Mouse (Mus musculus) spleen, embryonic (tissue): ENCODE results near the gene Mbl2.
"Not testable (repeated sequence)": the region's sequence is repeated elsewhere in the genome, so short reads cannot be mapped to it uniquely, and the experiment has no call there.

Experiments
- CTCF ChIA-PET: fragments of 350-600 bp; sonication (Branson Sonifier 250); formaldehyde crosslinking; loops from one replicate; lab custom pipeline; 2022; lab: Charles Lee

Gene Mbl2

GRCm38 (mm10) chr19:30232691-30233090 is at the start of gene Mbl2:
Mbl2 (plus strand) TSS chr19:30232942.
- CTCF ChIA-PET = no interaction called here

GRCm38 (mm10) chr19:30185536-30185935 is 47.2 kb upstream of the Mbl2 start:
- CTCF ChIA-PET = no interaction called here

- CTCF ChIA-PET = no interaction called here
Measured at GRCm38 (mm10) chr19:30187232-30187631, 45.5 kb upstream of the Mbl2 start.

GRCm38 (mm10) chr19:30194999-30195398 is 37.7 kb upstream of the Mbl2 start:
- CTCF ChIA-PET = no interaction called here

- CTCF ChIA-PET = no interaction called here
Measured at GRCm38 (mm10) chr19:30202177-30202576, 30.6 kb upstream of the Mbl2 start.

- CTCF ChIA-PET = interaction anchor here (1.1 kb wide), 1 partner anchor 379 kb away, joined by 3 read pairs; no protein-coding TSS in a partner anchor
Measured at GRCm38 (mm10) chr19:30205159-30205816, 27.5 kb upstream of the Mbl2 start.

GRCm38 (mm10) chr19:30205874-30206273 is 26.9 kb upstream of the Mbl2 start:
- CTCF ChIA-PET = interaction anchor here (1.1 kb wide), 1 partner anchor 379 kb away, joined by 3 read pairs; no protein-coding TSS in a partner anchor

GRCm38 (mm10) chr19:30206981-30207380 is 25.8 kb upstream of the Mbl2 start:
- CTCF ChIA-PET = no interaction called here

- CTCF ChIA-PET = interaction anchor here (0.7 kb wide), 1 partner anchor 1578 kb away, joined by 3 read pairs; no protein-coding TSS in a partner anchor
Measured at GRCm38 (mm10) chr19:30209006-30209405, 23.7 kb upstream of the Mbl2 start.

- CTCF ChIA-PET = no interaction called here
Measured at GRCm38 (mm10) chr19:30214026-30214425, 18.7 kb upstream of the Mbl2 start.

- CTCF ChIA-PET = not testable (repeated sequence)
Measured at GRCm38 (mm10) chr19:30215736-30216135, 17.0 kb upstream of the Mbl2 start.

GRCm38 (mm10) chr19:30216186-30216585 is 16.6 kb upstream of the Mbl2 start:
- CTCF ChIA-PET = no interaction called here

GRCm38 (mm10) chr19:30217335-30217734 is 15.4 kb upstream of the Mbl2 start:
- CTCF ChIA-PET = no interaction called here

- CTCF ChIA-PET = not testable (repeated sequence)
Measured at GRCm38 (mm10) chr19:30222593-30222992, 10.1 kb upstream of the Mbl2 start.

GRCm38 (mm10) chr19:30229477-30229876 is 3.3 kb upstream of the Mbl2 start:
- CTCF ChIA-PET = interaction anchor here (0.5 kb wide), 1 partner anchor 13 kb away, joined by 3 read pairs; no protein-coding TSS in a partner anchor

GRCm38 (mm10) chr19:30234416-30234815 is 1.7 kb downstream of the Mbl2 start:
- CTCF ChIA-PET = no interaction called here

- CTCF ChIA-PET = no interaction called here
Measured at GRCm38 (mm10) chr19:30247359-30247758, 14.6 kb downstream of the Mbl2 start.

GRCm38 (mm10) chr19:30248822-30249221 is 16.1 kb downstream of the Mbl2 start:
- CTCF ChIA-PET = no interaction called here

- CTCF ChIA-PET = no interaction called here
Measured at GRCm38 (mm10) chr19:30252253-30252652, 19.5 kb downstream of the Mbl2 start.

- CTCF ChIA-PET = no interaction called here
Measured at GRCm38 (mm10) chr19:30256339-30256738, 23.6 kb downstream of the Mbl2 start.

GRCm38 (mm10) chr19:30281125-30281524 is 48.4 kb downstream of the Mbl2 start:
- CTCF ChIA-PET = no interaction called here

- CTCF ChIA-PET = no interaction called here
Measured at GRCm38 (mm10) chr19:30287899-30288490, 55.3 kb downstream of the Mbl2 start.
